Mouse (Mus musculus) central nervous system, embryonic 18 days (tissue): ENCODE measurements around the gene Saysd1. TPM values are rescaled to one million over a fixed set of nuclear protein-coding genes. Genes with fewer than 3 reads are reported as not detected.

Experiments
- polyA plus RNA-seq: library from polyadenylated mRNA; depleted of rRNA; stranded (reverse); fragments of >200 nt; gene quantifications from 2 replicates; pipeline ENCODE4 v1.2.3, GENCODE M21; 2012; rRNA removed

Gene Saysd1
- 10.1 and 10.5 TPM in 2 replicates for polyA plus RNA-seq

GRCm38 (mm10) chr14:20138484-20139355 lies at the start of gene Saysd1:
Gene Saysd1, minus strand, starts transcription at chr14:20138534.

GRCm38 (mm10) chr14:20181466-20181921 lies 43.2 kb upstream of the Saysd1 start, which contains the start of gene Kcnk5:
Gene Kcnk5, minus strand, starts transcription at chr14:20181809.

Other genes with a start within 250 kb of the Saysd1 start
- gene Gng2, start 160.9 kb downstream of the Saysd1 start, polyA plus RNA-seq, result 362 and 382 TPM in 2 replicates
- 0.78 and 1.3 TPM in 2 replicates for gene Kcnk5, start 43.3 kb upstream of the Saysd1 start, polyA plus RNA-seq
- gene Kcnk16, start 130.7 kb upstream of the Saysd1 start, polyA plus RNA-seq, result not detected in 2 replicates
- gene Nudt13, start 156.2 kb upstream of the Saysd1 start, polyA plus RNA-seq, result 21.6 and 25.3 TPM in 2 replicates
- gene Ecd, start 209.6 kb upstream of the Saysd1 start, polyA plus RNA-seq, result 34.0 and 35.8 TPM in 2 replicates
- gene Fam149b, start 209.6 kb upstream of the Saysd1 start, polyA plus RNA-seq, result 53.0 and 54.0 TPM in 2 replicates